Mouse (Mus musculus) T-cell, adult 2 months (primary cell): Measurements from ENCODE around the gene Top3a.
"Not testable (repeated sequence)": the region's sequence is repeated elsewhere in the genome, so short reads cannot be mapped to it uniquely, and the experiment has no call there.

Source experiments
- DNase-seq: peaks from one replicate; pipeline ENCODE4 v3.0.0; 2022; ENCODE audit warnings: low spot score

The Top3a gene

GRCm38 (mm10) chr11:60776829-60777740 lies at the start of gene Top3a, which contains the start of gene Smcr8:
TSS of gene Top3a (minus strand) at chr11:60777365.
TSS of gene Smcr8 (plus strand) at chr11:60777524.
- DNase-seq, result peak; percentile 92

GRCm38 (mm10) chr11:60826700-60827099 lies 49.5 kb upstream of the Top3a start:
- no peak for DNase-seq

- no peak for DNase-seq
These were observed 48.0 kb upstream of the Top3a start for GRCm38 (mm10) chr11:60825191-60825590.

DNA sequence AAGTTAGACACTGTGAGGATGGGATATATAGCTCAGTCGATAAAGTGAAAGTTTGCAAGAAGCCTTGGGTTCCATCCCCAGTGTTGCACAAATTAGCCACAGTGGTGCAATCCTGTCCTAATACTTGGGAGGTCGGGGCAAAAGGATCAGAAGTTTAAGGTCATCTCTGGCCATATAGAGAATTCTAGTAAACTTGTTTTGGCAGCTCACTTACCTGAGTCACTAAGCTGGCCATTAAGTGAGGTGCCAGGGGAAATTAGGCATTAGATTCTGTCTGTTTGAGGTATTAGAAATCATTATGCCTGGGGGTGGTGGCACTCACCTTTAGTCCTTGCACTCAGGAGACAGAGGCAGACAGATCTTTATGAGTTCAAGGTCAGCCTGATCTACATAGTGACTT lies 46.6 kb upstream of the Top3a start:
- DNase-seq, result no peak

- no peak for DNase-seq
These were observed 39.2 kb upstream of the Top3a start for GRCm38 (mm10) chr11:60816398-60816797.

DNA sequence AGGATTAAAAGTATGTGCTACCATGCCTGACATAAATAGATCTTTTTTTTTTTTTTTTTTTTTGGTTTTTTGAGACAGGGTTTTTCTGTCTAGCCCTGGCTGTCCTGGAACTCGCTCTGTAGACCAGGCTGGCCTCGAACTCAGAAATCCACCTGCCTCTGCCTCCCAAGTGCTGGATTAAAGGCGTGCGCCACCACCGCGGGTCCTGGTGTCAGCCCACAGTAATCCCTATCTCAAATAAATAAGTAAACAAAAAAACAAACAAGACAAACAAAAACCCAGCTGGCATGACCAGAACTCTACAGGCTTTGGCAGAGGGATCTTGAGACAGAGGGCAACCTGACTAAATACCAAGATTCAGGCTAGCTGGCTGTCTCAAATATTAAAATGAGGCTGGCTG lies 34.5 kb upstream of the Top3a start, which contains the start of gene Shmt1:
Gene Shmt1, minus strand, starts transcription at position 101 of the 400 bp plus-strand sequence.
- not testable (repeated sequence) for DNase-seq

- peak; percentile 93 for DNase-seq
These were observed 33.9 kb upstream of the Top3a start for GRCm38 (mm10) chr11:60811054-60811460.

DNA sequence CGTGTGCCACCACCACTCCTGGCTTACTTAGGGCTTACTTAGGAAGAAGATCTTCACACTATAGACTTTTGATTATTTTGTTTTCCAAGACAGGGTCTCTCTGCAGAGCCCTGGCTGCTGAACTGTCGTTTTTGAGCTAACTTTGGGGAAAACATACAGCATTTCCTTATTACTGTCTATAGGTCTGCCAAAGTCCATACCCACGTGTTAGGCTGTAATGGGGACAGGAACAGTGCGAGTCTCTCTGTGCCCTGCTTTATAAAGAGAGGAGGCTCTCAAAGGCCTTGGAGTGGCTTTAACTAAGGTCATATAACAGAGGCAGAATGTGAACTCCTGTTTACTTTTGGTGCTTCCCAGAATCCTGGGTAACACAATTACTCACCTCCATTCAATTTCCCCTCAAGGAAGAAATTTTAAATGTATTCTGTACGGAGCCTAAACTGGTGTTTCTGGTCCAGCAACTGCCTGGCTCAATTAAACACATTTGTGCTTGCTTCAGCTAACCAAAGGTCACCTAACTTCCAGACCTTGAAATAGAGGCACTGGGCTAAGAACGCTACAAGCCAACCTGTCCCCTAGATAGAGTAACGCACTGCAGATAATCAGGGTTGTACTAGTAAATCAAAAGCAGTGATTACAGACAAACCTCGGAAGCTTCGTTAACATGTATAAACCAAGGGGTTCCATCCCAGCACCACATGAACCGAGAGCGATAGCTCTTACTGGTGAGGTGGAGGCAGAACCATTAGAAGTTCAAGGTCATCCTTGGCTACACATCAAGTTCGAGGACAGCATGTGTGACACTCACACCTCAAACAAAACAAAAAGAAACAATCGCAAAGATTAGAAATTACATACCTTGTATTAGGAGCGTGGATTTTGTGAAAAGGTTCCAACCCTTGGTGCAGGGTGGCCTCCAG lies 33.1 kb upstream of the Top3a start:
- no peak for DNase-seq

DNA sequence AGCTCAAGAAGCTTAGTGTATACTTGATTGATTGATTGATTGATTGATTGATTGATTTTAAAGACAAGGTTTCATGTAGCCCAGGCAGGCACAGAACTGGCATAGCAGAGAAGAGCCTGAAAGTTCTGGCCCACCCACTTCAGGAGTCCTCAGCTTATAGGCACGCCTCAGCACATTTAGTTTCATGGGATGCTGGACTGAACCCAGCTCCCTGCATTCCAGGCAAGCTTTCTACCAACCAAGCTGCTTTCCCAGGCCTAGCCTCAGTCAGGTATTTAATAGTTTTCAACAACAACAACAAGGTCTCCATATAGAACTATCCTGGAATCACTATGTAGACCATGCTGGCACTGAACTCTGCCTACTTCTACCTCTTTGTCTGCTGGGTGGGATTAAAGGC lies 32.4 kb upstream of the Top3a start:
- DNase-seq, result no peak

DNA sequence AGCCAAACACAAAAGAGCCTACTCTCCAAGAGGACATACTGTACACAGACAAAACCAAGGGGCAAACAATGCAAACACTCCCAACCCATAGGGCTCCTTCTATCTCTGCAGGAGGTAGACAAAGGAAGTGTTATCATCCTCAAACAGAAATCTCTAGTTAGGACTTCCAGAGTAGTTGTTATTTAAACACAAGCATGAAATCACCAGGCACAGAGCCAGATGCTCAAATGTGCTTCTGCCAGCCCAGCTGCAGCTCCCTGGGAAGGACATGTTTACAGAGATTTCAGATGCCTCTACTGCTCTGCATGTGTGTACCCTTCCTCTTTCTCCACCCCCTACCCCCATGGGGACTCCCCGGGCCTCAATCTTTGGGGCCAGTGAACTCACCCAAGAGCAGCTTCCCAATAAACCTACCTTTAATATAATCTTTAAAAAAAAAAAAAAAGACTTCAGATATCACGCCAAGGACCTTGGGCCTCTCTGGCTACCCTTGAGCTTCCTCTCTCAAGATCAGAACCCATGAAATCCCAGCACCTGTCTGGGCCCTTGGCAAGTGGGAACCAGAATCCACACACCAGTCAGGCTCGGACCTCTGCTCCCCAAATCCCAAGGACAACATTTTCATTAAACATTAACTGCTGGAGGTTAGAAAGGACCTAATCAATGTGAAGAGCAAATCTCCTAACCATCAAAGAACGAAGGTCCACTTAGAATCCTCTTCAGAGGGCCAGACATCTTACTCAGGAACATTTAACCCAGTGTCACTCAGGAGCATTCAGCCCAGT lies 31.3 kb upstream of the Top3a start:
- no peak for DNase-seq

DNA sequence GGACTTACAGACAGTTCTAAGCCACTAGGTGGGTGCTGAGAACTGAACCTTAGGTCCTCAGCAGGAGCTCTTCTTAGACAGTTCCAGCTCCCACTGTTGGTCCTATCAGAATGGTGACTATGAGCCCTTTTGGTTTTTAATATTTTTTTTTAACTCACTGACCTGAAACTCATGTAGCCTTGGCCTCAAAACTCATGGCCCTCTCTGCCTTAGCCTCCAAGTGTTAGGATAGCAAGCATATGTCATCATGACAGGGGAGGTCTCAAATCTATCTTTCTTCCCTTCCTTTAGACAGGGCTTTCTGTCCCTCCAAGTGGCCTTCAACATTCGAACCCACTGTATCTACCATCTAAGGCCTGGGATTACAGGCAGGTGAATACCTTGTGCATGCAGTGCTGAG lies 23.7 kb upstream of the Top3a start:
- DNase-seq, result no peak

DNA sequence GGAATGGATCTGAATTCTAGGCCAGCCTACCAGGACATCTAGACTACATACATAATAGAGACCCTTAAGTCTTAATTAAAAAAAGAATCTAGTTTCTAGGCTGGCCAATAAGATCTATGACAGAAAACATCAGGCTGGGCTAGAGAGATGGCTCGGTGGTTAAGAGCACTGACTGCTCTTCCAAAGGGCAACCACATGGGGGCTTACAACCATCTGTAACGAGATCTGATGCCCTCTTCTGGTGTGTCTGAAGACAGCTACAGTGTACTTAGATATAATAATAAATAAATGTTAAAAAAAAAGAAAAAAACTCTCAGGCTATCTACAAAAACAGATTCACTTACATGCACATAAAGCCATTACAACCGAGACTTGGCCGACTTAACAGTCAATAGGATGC lies 22.8 kb upstream of the Top3a start:
- no peak for DNase-seq

DNA sequence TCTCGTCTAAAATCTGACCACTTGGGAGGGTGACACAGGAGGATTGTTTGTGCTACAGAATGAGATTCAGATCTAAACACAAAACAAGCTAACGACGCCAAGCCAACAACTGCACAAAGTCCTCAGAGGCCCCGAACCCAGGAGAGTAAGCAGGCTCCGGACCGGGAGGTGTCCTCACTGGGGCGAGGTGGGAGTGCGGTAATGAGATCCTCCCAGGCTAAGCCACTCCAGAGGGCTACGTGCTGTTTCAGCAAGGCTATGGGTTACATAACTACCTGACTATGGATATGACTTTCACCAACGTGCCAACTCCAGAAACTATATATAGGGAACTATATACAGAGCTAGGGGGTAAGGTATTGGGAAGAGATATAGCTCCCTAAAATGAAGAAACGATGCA lies 19.2 kb upstream of the Top3a start:
- no peak for DNase-seq

DNA sequence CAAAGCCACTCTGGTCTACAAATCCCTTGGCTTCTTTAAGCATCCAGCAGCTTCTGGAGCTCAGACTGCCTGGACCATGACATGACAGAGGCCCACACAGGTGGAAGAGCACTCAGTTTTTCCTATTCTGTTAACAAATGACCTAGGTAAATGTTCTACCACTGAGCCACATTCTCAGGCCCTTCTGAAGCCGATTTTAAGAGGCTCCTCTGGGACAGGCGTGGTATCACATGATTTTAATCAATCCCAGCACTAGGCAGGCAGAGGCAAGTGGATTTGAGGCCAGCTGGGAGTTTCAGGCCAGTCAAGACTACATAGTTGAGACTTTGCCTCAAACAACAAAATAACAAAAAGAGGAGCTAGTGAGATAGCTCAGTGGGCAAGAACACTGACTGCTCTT lies 13.3 kb upstream of the Top3a start:
- no peak for DNase-seq

DNA sequence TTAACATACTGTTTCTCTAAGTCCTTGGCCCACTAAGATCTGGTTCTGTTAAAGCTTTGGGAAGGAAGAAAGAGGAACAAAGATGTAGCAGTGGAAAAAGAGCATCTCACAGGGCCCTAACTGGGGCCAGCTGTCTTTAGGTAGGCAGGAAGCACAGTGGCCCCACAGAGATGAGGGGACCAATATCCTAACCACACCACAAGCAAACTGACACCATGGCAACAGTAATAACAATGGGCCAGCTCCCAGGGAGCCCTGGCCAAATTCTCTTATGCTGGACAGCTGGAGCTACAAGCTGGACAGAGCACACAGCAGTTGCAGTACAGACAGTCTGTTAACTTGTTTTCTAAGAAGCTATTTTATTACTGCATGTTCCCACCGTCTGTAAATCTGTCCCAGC lies 10.4 kb upstream of the Top3a start:
- DNase-seq, result no peak

GRCm38 (mm10) chr11:60784179-60784922 lies 7.2 kb upstream of the Top3a start:
- DNase-seq, result no peak

GRCm38 (mm10) chr11:60779673-60780189 lies 2.6 kb upstream of the Top3a start:
- DNase-seq, result no peak

DNA sequence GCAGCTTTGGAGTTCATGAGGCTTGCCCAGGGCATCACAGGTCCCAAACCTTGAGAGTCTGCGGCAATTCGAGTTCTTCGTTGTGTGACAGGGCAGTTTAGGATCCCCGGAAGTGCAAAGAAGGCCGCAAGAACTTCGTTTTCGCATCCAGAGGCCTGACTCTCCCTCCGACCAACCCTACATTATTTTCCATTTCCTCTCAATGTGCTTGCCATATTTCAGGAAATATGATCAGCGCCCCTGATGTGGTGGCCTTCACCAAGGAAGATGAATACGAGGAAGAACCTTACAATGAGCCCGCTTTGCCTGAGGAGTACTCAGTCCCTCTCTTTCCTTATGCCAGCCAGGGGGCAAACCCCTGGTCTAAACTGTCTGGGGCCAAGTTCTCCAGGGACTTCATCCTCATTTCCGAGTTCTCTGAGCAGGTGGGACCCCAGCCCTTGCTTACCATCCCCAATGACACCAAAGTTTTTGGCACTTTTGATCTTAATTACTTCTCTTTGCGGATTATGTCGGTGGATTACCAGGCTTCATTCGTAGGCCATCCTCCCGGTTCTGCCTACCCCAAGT lies 721 bp upstream of the Top3a start:
- no peak for DNase-seq

DNA sequence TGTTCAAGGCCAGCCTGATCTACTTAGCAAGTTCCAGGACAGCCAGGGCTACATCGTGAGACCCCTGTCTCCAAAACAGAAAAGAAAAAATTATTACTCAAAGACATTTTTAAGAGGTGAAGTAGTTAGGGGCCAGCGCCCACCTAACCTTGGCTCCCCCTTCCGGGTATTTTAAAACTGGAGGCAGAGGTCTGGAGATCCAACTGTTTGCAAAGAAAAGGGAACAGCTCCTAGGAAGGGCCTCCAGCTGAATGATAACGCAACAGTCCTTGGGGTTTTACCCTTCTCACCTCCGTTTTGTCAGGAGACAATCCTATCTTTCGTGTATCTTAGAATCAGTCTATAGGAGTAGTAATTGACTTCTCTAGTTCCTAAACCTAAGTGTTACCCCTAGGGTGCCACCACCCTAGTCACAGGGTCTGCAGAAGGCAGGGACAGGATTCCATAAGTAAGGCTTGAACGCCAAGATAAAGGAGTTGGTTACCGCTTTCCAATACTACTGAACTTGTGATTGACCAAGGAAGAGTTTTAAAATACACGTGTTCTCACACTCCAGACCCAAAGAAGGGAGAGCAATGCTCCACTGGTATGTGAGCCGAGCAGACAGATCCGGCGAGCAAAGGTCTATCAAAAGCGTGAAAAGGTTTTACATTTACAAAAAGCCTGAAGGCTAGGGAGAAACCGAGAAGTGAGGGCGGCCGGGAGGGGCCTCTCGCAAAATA lies 897 bp downstream of the Top3a start:
- no peak for DNase-seq

DNA sequence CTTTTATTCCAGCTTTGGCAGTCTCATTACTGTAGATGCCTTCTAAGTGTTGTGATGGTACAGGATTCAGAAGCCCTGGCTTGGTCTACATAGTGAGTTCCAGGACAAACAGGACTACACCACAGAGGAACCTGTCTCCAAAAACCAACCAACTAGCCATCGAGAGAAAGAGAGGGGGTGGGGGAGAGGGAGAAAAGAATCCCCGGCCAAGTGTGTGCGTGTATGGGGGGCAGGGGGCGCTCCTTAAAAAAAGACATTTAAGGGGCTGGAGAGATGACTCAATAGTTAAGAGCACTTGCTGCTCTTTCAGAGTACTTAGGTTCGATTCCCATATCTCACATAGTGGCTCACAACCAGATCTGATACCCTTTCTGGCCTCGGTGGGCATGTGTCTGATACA lies 1.6 kb downstream of the Top3a start:
- no peak for DNase-seq
